8 mouse cellular contexts compared by ENCODE assay signal in genomic region chr7:127232622-127233367, GRCm38 (mm10). TPM values are rescaled to one million over a fixed set of nuclear protein-coding genes. Genes with fewer than 3 reads are reported as not detected.
DNase-seq lines count a peak whose midpoint lies in the region; ATAC-seq lines count a peak whose summit lies in the region.

Gene Zfp553 (plus strand): TSS chr7:127233061.
Gene Sept1 (minus strand): TSS chr7:127233130.

- peak within 1 kb of the TSS; percentile 95 for H3K27ac ChIP-seq in embryonic facial prominence, embryonic 11.5 days (replicated peaks; ENCODE audit: low read depth, low read length)
- peak within 1 kb of the TSS; percentile 99 for H3K27ac ChIP-seq in limb, embryonic 12.5 days
- H3K27ac ChIP-seq in midbrain, embryonic 13.5 days, result peak within 1 kb of the TSS; percentile 97

- DNase-seq in 3134 (ENCODE audit: extremely low read depth, insufficient read length, low spot score), result peak; percentile 88
- DNase-seq in adrenal gland, postnatal 14 days, result peak; percentile 92
- DNase-seq in embryonic facial prominence, embryonic 11.5 days (ENCODE audit: low spot score), result peak; percentile 92
- peak; percentile 99 for DNase-seq in heart, adult 11 months
- peak; percentile 88 for DNase-seq in kidney, adult 11 months
- DNase-seq in spleen, adult 12 weeks (ENCODE audit: low spot score), result peak; percentile 80

- whole genome bisulfite sequencing in embryonic facial prominence, embryonic 11.5 days, result under 1% methylated on average over 64 of the region's 64 CpGs
- under 1% methylated on average over 64 of the region's 64 CpGs for WGBS in limb, embryonic 12.5 days
- under 1% methylated on average over 63 of the region's 64 CpGs for WGBS in midbrain, embryonic 13.5 days

- no peaks in the 10 kb centered on the region for H3K9me3 ChIP-seq in embryonic facial prominence, embryonic 11.5 days (replicated peaks; ENCODE audit: control insufficient read depth, low read length)
- H3K9me3 ChIP-seq in limb, embryonic 12.5 days, result peaks cover 6% of the 10 kb centered on the region; the same call in 1 of the 2 replicates
- no peaks in the 10 kb centered on the region for H3K9me3 ChIP-seq in midbrain, embryonic 13.5 days

- H3K36me3 ChIP-seq in embryonic facial prominence, embryonic 11.5 days (replicated peaks; ENCODE audit: control insufficient read depth, insufficient read depth, low read depth, low read length), result peaks cover 23% of the 10 kb centered on the region
- H3K36me3 ChIP-seq in limb, embryonic 12.5 days, result peaks cover 65% of the 10 kb centered on the region
- H3K36me3 ChIP-seq in midbrain, embryonic 13.5 days, result peaks cover 47% of the 10 kb centered on the region

- H3K4me1 ChIP-seq in embryonic facial prominence, embryonic 11.5 days (ENCODE audit: control insufficient read depth, insufficient read depth, low read length), result peaks cover 5% of the 10 kb centered on the region; the same call in 1 of the 2 replicates
- peaks cover 28% of the 10 kb centered on the region for H3K4me1 ChIP-seq in limb, embryonic 12.5 days (replicated peaks)
- H3K4me1 ChIP-seq in midbrain, embryonic 13.5 days (replicated peaks), result peaks cover 58% of the 10 kb centered on the region

- H3K9ac ChIP-seq in embryonic facial prominence, embryonic 11.5 days (replicated peaks; ENCODE audit: low read length), result peak within 1 kb of the TSS; percentile 99
- peak within 1 kb of the TSS; percentile 96 for H3K9ac ChIP-seq in limb, embryonic 12.5 days (replicated peaks)
- peak within 1 kb of the TSS; percentile 98 for H3K9ac ChIP-seq in midbrain, embryonic 13.5 days (replicated peaks)

- H3K4me2 ChIP-seq in embryonic facial prominence, embryonic 11.5 days (ENCODE audit: low read depth, low read length), result peak within 1 kb of the TSS; percentile 76
- peak within 1 kb of the TSS; percentile 76 for H3K4me2 ChIP-seq in limb, embryonic 12.5 days
- peak within 1 kb of the TSS; percentile 92 for H3K4me2 ChIP-seq in midbrain, embryonic 13.5 days (replicated peaks)

- peak within 1 kb of the TSS; percentile 98 for H3K4me3 ChIP-seq in embryonic facial prominence, embryonic 11.5 days (ENCODE audit: low read depth, low read length)
- peak within 1 kb of the TSS; percentile 90 for H3K4me3 ChIP-seq in limb, embryonic 12.5 days (replicated peaks)
- peak within 1 kb of the TSS; percentile 94 for H3K4me3 ChIP-seq in midbrain, embryonic 13.5 days (replicated peaks)

- peak; percentile 89 for ATAC-seq in embryonic facial prominence, embryonic 11.5 days (replicated peaks; ENCODE audit: insufficient number of reproducible peaks, low FRiP score, low TSS enrichment, low read depth)
- ATAC-seq in limb, embryonic 12.5 days (ENCODE audit: insufficient number of reproducible peaks, insufficient read depth, low FRiP score, low TSS enrichment, low read depth), result peak; percentile 91
- peak; percentile 95 for ATAC-seq in midbrain, embryonic 13.5 days

- no peaks in the 10 kb centered on the region for H3K27me3 ChIP-seq in embryonic facial prominence, embryonic 11.5 days (ENCODE audit: control insufficient read depth, insufficient read depth, low read length)
- no peaks in the 10 kb centered on the region for H3K27me3 ChIP-seq in limb, embryonic 12.5 days
- no peaks in the 10 kb centered on the region for H3K27me3 ChIP-seq in midbrain, embryonic 13.5 days

RNA-seq across cellular contexts. Expression of gene Zfp553, which starts in this region (rescaled TPM):
- total RNA-seq in adrenal gland, postnatal 14 days (2021), result 10.0 and 13.8 TPM in 2 replicates
- 20.9 and 22.5 TPM in 2 replicates for polyA plus RNA-seq in embryonic facial prominence, embryonic 11.5 days (2014; fragmentation: Nextera tagmentation; extraction: Ambion mirVana)
- polyA plus RNA-seq in limb, embryonic 12.5 days (2016; fragmentation: Nextera tagmentation; extraction: Ambion mirVana), result 61.9 and 65.5 TPM in 2 replicates
- polyA plus RNA-seq in midbrain, embryonic 13.5 days (2015; fragmentation: Nextera tagmentation; extraction: Ambion mirVana), result 69.3 and 75.4 TPM in 2 replicates

RNA-seq across cellular contexts. Expression of gene Sept1, which starts in this region (rescaled TPM):
- total RNA-seq in adrenal gland, postnatal 14 days (2021), result 11.2 and 35.8 TPM in 2 replicates
- polyA plus RNA-seq in embryonic facial prominence, embryonic 11.5 days (2014; fragmentation: Nextera tagmentation; extraction: Ambion mirVana), result 21.0 and 24.6 TPM in 2 replicates
- polyA plus RNA-seq in limb, embryonic 12.5 days (2016; fragmentation: Nextera tagmentation; extraction: Ambion mirVana), result 34.1 and 35.9 TPM in 2 replicates
- 27.1 and 28.3 TPM in 2 replicates for polyA plus RNA-seq in midbrain, embryonic 13.5 days (2015; fragmentation: Nextera tagmentation; extraction: Ambion mirVana)

Comparison
In these comparisons a context has a peak if more than half of its experiments do, and no peak if none do; other contexts are left out.
1. Peak in every context shown above with its lines: DNase-seq, ATAC-seq, H3K4me3 ChIP-seq and H3K27ac ChIP-seq.